Mouse (Mus musculus): ENCODE data around the gene Lin7b. TPM values are rescaled to one million over a fixed set of nuclear protein-coding genes. Genes with fewer than 3 reads are reported as not detected.

Lin7b gene
- polyA plus RNA-seq, 1 experiment from 2014 or later = 10.5 TPM

GRCm38 (mm10) chr7:45339410-45340065 lies 30.8 kb downstream of the Lin7b start:
- Histone ChIP-seq H3K4me3 (peak overlapping the region; percentile 42), H3K9ac (replicated peaks) (peak overlapping the region; percentile 50), H3K36me3 (no peaks in the 10 kb centered on the region), H3K27me3 (peaks cover 11% of the 10 kb centered on the region; the same call in 1 of the 2 replicates), H3K9me3 (no peaks in the 10 kb centered on the region), H3K4me2 (replicated peaks) (peak overlapping the region; percentile 72), H3K4me1 (peaks cover 30% of the 10 kb centered on the region), H3K27ac (replicated peaks) (peak overlapping the region; percentile 13; the same call in 1 of the 2 replicates)
- peak; percentile 80 for ATAC-seq (replicated peaks)
- WGBS = under 1% methylated on average over 38 of the region's 39 CpGs

- Histone ChIP-seq H3K9ac (replicated peaks) (no peak overlapping the region), H3K36me3 (no peaks in the 10 kb centered on the region), H3K27me3 (peaks cover 11% of the 10 kb centered on the region; the same call in 1 of the 2 replicates), H3K4me1 (peaks cover 37% of the 10 kb centered on the region), H3K9me3 (no peaks in the 10 kb centered on the region), H3K4me3 (no peak overlapping the region), H3K27ac (replicated peaks) (no peak overlapping the region), H3K4me2 (replicated peaks) (peak overlapping the region; percentile 72; the same call in 1 of the 2 replicates)
- no peak for ATAC-seq (replicated peaks)
- WGBS = 5% methylated on average over 14 of the region's 14 CpGs
Measured at GRCm38 (mm10) chr7:45338161-45338911, 32.0 kb downstream of the Lin7b start.

GRCm38 (mm10) chr7:45337469-45337868 lies 32.9 kb downstream of the Lin7b start:
- 15% methylated on average over 4 of the region's 4 CpGs for WGBS
- no peak for ATAC-seq (replicated peaks)
- Histone ChIP-seq H3K9me3 (no peaks in the 10 kb centered on the region), H3K4me2 (replicated peaks) (no peak overlapping the region), H3K4me1 (peaks cover 45% of the 10 kb centered on the region), H3K9ac (replicated peaks) (no peak overlapping the region), H3K27ac (replicated peaks) (no peak overlapping the region), H3K27me3 (peaks cover 11% of the 10 kb centered on the region; the same call in 1 of the 2 replicates), H3K36me3 (no peaks in the 10 kb centered on the region), H3K4me3 (no peak overlapping the region)

GRCm38 (mm10) chr7:45336319-45336718 lies 34.1 kb downstream of the Lin7b start:
- H3K4me2 ChIP-seq (replicated peaks) = no peak overlapping the region
- H3K27ac ChIP-seq (replicated peaks) = no peak overlapping the region
- no peak overlapping the region for H3K9ac ChIP-seq (replicated peaks)
- no peaks in the 10 kb centered on the region for H3K36me3 ChIP-seq
- H3K27me3 ChIP-seq = peaks cover 11% of the 10 kb centered on the region; the same call in 1 of the 2 replicates
- WGBS = 91% methylated on average over 4 of the region's 4 CpGs
- no peak overlapping the region for H3K4me3 ChIP-seq
- no peaks in the 10 kb centered on the region for H3K9me3 ChIP-seq
- ATAC-seq (replicated peaks) = no peak
- peaks cover 44% of the 10 kb centered on the region for H3K4me1 ChIP-seq

- Histone ChIP-seq H3K9ac (replicated peaks) (peak within 1 kb of the TSS; percentile 62; the same call in 1 of the 2 replicates), H3K4me3 (no peak within 1 kb of the TSS), H3K36me3 (no peaks in the 10 kb centered on the region), H3K27me3 (peaks cover 11% of the 10 kb centered on the region; the same call in 1 of the 2 replicates), H3K9me3 (no peaks in the 10 kb centered on the region), H3K4me1 (peaks cover 32% of the 10 kb centered on the region), H3K27ac (replicated peaks) (no peak within 1 kb of the TSS), H3K4me2 (replicated peaks) (no peak within 1 kb of the TSS)
- 32% methylated on average over 5 of the region's 5 CpGs for WGBS
- ATAC-seq (replicated peaks) = no peak
Measured at GRCm38 (mm10) chr7:45335056-45335455, 35.3 kb downstream of the Lin7b start, which contains the start of gene Hrc. Gene Hrc (plus strand): TSS chr7:45335290.

GRCm38 (mm10) chr7:45334605-45335004 lies 35.8 kb downstream of the Lin7b start:
- 37% methylated on average over 3 of the region's 3 CpGs for WGBS
- H3K9ac ChIP-seq (replicated peaks) = no peak overlapping the region
- no peak overlapping the region for H3K27ac ChIP-seq (replicated peaks)
- peaks cover 28% of the 10 kb centered on the region for H3K4me1 ChIP-seq
- no peak overlapping the region for H3K4me2 ChIP-seq (replicated peaks)
- no peak for ATAC-seq (replicated peaks)
- no peaks in the 10 kb centered on the region for H3K36me3 ChIP-seq
- H3K4me3 ChIP-seq = no peak overlapping the region
- no peaks in the 10 kb centered on the region for H3K9me3 ChIP-seq
- H3K27me3 ChIP-seq = peaks cover 11% of the 10 kb centered on the region; the same call in 1 of the 2 replicates

GRCm38 (mm10) chr7:45333431-45333982 lies 36.9 kb downstream of the Lin7b start, which contains the start of gene Trpm4:
Gene Trpm4 (minus strand): TSS chr7:45333780.
- Histone ChIP-seq H3K9ac (replicated peaks) (peak within 1 kb of the TSS; percentile 62), H3K4me3 (peak within 1 kb of the TSS; percentile 69), H3K27ac (replicated peaks) (0 out of 2 replicates have a peak within 1 kb of the TSS, but pooled peaks have one; percentile 24), H3K4me1 (peaks cover 17% of the 10 kb centered on the region), H3K36me3 (no peaks in the 10 kb centered on the region), H3K27me3 (peaks cover 6% of the 10 kb centered on the region; the same call in 1 of the 2 replicates), H3K4me2 (replicated peaks) (peak within 1 kb of the TSS; percentile 97), H3K9me3 (no peaks in the 10 kb centered on the region)
- under 1% methylated on average over 38 of the region's 38 CpGs for WGBS
- peak; percentile 71 for ATAC-seq (replicated peaks)

- H3K4me2 ChIP-seq (replicated peaks) = peak overlapping the region; percentile 97
- no peaks in the 10 kb centered on the region for H3K36me3 ChIP-seq
- peak overlapping the region; percentile 69 for H3K4me3 ChIP-seq
- ATAC-seq (replicated peaks) = peak; percentile 66
- H3K9me3 ChIP-seq = no peaks in the 10 kb centered on the region
- H3K4me1 ChIP-seq = peaks cover 16% of the 10 kb centered on the region
- 4% methylated on average over 22 of the region's 22 CpGs for WGBS
- H3K27ac ChIP-seq (replicated peaks) = no peak overlapping the region
- peak overlapping the region; percentile 62 for H3K9ac ChIP-seq (replicated peaks)
- H3K27me3 ChIP-seq = no peaks in the 10 kb centered on the region
Measured at GRCm38 (mm10) chr7:45332685-45333425, 37.5 kb downstream of the Lin7b start.

- no peak overlapping the region for H3K9ac ChIP-seq (replicated peaks)
- H3K27ac ChIP-seq (replicated peaks) = no peak overlapping the region
- H3K4me3 ChIP-seq = no peak overlapping the region
- H3K36me3 ChIP-seq = no peaks in the 10 kb centered on the region
- H3K4me2 ChIP-seq (replicated peaks) = no peak overlapping the region
- H3K4me1 ChIP-seq = peaks cover 16% of the 10 kb centered on the region
- ATAC-seq (replicated peaks) = no peak
- H3K27me3 ChIP-seq = no peaks in the 10 kb centered on the region
- WGBS = 91% methylated on average over 6 of the region's 6 CpGs
- no peaks in the 10 kb centered on the region for H3K9me3 ChIP-seq
Measured at GRCm38 (mm10) chr7:45331502-45331901, 38.9 kb downstream of the Lin7b start.

GRCm38 (mm10) chr7:45328841-45329475 lies 41.4 kb downstream of the Lin7b start:
- Histone ChIP-seq H3K9ac (replicated peaks) (no peak overlapping the region), H3K4me3 (no peak overlapping the region), H3K27ac (replicated peaks) (no peak overlapping the region), H3K27me3 (no peaks in the 10 kb centered on the region), H3K36me3 (no peaks in the 10 kb centered on the region), H3K4me1 (peaks cover 14% of the 10 kb centered on the region), H3K9me3 (no peaks in the 10 kb centered on the region), H3K4me2 (replicated peaks) (no peak overlapping the region)
- no peak for ATAC-seq (replicated peaks)
- 85% methylated on average over 13 of the region's 13 CpGs for WGBS

GRCm38 (mm10) chr7:45325800-45326199 lies 44.6 kb downstream of the Lin7b start:
- H3K4me1 ChIP-seq = no peaks in the 10 kb centered on the region
- no peaks in the 10 kb centered on the region for H3K9me3 ChIP-seq
- no peaks in the 10 kb centered on the region for H3K36me3 ChIP-seq
- H3K4me2 ChIP-seq (replicated peaks) = no peak overlapping the region
- H3K9ac ChIP-seq (replicated peaks) = no peak overlapping the region
- H3K4me3 ChIP-seq = no peak overlapping the region
- no peak overlapping the region for H3K27ac ChIP-seq (replicated peaks)
- H3K27me3 ChIP-seq = no peaks in the 10 kb centered on the region
- ATAC-seq (replicated peaks) = no peak

All from forebrain, embryonic 15.5 days (tissue).